Mouse (Mus musculus) small intestine, adult 2 months (tissue): ENCODE data around the gene Hspa5. TPM values are rescaled to one million over a fixed set of nuclear protein-coding genes. Genes with fewer than 3 reads are reported as not detected.
"Not testable (repeated sequence)": the region's sequence is repeated elsewhere in the genome, so short reads cannot be mapped to it uniquely, and the experiment has no call there.

Source experiments
- H3K27ac ChIP-seq: fragments of 200-500 bp; 2 replicates; pipeline ENCODE4 v1.5.1; 2012; ENCODE audit warnings: low read depth, low read length, control low read depth, inconsistent platforms; ENCODE audit not compliant: insufficient read depth
- H3K27me3 ChIP-seq: fragments of 200-500 bp; 2 replicates; pipeline ENCODE4 v1.6.1; 2012; ENCODE audit warnings: mild to moderate bottlenecking, moderate library complexity, low read length, inconsistent platforms; ENCODE audit not compliant: control insufficient read depth, insufficient read depth
- H3K36me3 ChIP-seq: fragments of 200-500 bp; 2 replicates; pipeline ENCODE4 v1.6.1; 2012; ENCODE audit warnings: mild to moderate bottlenecking, low read length, control low read depth, inconsistent platforms; ENCODE audit not compliant: control insufficient read depth, insufficient read depth
- H3K4me1 ChIP-seq: fragments of 200-500 bp; 2 replicates; pipeline ENCODE4 v1.6.1; 2012; ENCODE audit warnings: low read length, inconsistent platforms, mixed read lengths; ENCODE audit not compliant: control insufficient read depth, insufficient read depth, insufficient read length
- H3K4me3 ChIP-seq: fragments of 200-500 bp; 2 replicates; pipeline ENCODE4 v1.5.1; 2012; ENCODE audit warnings: low read depth, mild to moderate bottlenecking, control low read depth, inconsistent platforms, low read length, moderate library complexity
- CTCF ChIP-seq: fragments of 200-500 bp; IDR thresholded peaks from 2 replicates; pipeline ENCODE4 v1.5.1; 2012; ENCODE audit warnings: low read depth, mild to moderate bottlenecking, control low read depth, inconsistent platforms, low read length, moderate library complexity, mixed read lengths; ENCODE audit not compliant: insufficient replicate concordance, insufficient read length; ENCODE audit errors: extremely low read depth
- POLR2A ChIP-seq: fragments of 200-500 bp; IDR thresholded peaks from 2 replicates; pipeline ENCODE4 v1.6.1; 2012; ENCODE audit warnings: low read depth, mild to moderate bottlenecking, control low read depth, inconsistent platforms, low read length, moderate library complexity
- WGBS: fragments of 180-500 bp; shearing (Covaris S2); methylation state at CpG from one replicate; pipeline ENCODE4 v1.1.7; 2018; 5-methylcytosine and 5-hydroxymethylcytosine counted together
- polyA plus RNA-seq: library from polyadenylated mRNA; depleted of rRNA; stranded (reverse); fragments of >200 nt; gene quantifications from 2 replicates; pipeline ENCODE4 v1.2.3, GENCODE M21; 2012

The Hspa5 gene
- polyA plus RNA-seq, 1 experiment, result 340 TPM

- TF ChIP-seq POLR2A (no peak), CTCF (no peak)
- WGBS, result under 1% methylated on average over 14 of the region's 14 CpGs
Measured at GRCm38 (mm10) chr2:34754551-34755358, 17.0 kb upstream of the Hspa5 start, which contains the start of gene Gapvd1. Gapvd1 (minus strand) TSS chr2:34755232.

GRCm38 (mm10) chr2:34757341-34757740 lies 14.4 kb upstream of the Hspa5 start:
- TF ChIP-seq POLR2A (no peak), CTCF (no peak)
- 44% methylated on average over 1 of the region's 1 CpGs for WGBS
- Histone ChIP-seq H3K27ac (no peak overlapping the region), H3K4me1 (no peaks in the 10 kb centered on the region; the same call in 1 of the 2 replicates), H3K4me3 (no peak overlapping the region), H3K36me3 (no peaks in the 10 kb centered on the region), H3K27me3 (no peaks in the 10 kb centered on the region; the same call in 1 of the 2 replicates)

More at GRCm38 (mm10) chr2:34754551-34755358, 17.0 kb upstream of the Hspa5 start, which contains the start of gene Gapvd1:
- H3K27me3 ChIP-seq, result no peaks in the 10 kb centered on the region; the same call in 1 of the 2 replicates
- no peaks in the 10 kb centered on the region; the same call in 1 of the 2 replicates for H3K4me1 ChIP-seq
- H3K27ac ChIP-seq, result peak within 1 kb of the TSS; percentile 90
- H3K36me3 ChIP-seq, result no peaks in the 10 kb centered on the region
- H3K4me3 ChIP-seq, result peak within 1 kb of the TSS; percentile 100

GRCm38 (mm10) chr2:34761272-34761671 lies 10.5 kb upstream of the Hspa5 start:
- WGBS, result 89% methylated on average over 5 of the region's 5 CpGs
- H3K4me3 ChIP-seq, H3K4me1 ChIP-seq, H3K36me3 ChIP-seq, H3K27me3 ChIP-seq, H3K27ac ChIP-seq: not testable (repeated sequence)

DNA sequence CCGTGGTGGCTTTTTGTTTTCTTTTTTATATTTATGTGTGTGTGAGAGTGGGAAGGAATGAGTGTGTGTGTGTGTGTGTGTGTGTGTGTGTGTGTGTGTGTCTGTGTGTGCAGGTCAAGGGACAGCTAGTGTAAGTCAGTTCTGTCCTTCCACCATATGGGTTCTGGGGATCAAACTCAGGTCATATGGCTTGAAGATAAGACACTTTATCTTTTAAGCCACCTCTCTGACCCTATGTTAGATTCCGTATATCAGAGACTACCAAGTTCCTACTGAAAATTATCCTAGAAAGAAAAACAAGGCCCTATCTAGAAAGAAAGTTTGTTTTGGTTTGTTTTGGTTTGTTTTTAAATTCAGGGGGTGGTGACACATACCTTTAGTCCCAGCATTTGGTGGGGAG lies 9.6 kb upstream of the Hspa5 start:
- 87% methylated on average over 2 of the region's 2 CpGs for WGBS
- H3K27ac ChIP-seq, result no peak overlapping the region
- H3K4me1 ChIP-seq, result no peaks in the 10 kb centered on the region
- no peak overlapping the region for H3K4me3 ChIP-seq
- no peaks in the 10 kb centered on the region for H3K27me3 ChIP-seq
- H3K36me3 ChIP-seq, result no peaks in the 10 kb centered on the region
- TF ChIP-seq CTCF (no peak), POLR2A (no peak)

DNA sequence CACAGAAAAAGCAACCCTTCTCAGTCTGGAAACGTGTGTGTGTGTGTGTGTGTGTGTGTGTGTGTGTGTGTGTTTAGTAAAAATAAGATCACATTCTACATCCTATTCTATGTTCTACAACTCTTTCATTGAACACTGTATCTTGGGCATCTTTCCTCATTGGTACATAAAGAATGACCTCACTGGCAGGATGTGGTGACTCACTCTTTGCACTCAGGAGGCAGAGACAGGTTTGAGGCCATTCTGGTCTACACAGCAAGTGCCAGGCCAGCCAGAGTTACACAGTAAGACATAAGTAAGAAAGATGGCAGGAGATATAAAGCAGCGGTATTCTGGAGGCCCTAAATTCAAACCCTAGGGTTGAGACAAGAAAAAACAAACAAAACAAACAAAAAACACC lies 8.9 kb upstream of the Hspa5 start:
- Histone ChIP-seq H3K36me3 (no peaks in the 10 kb centered on the region), H3K27ac (no peak overlapping the region), H3K4me3 (no peak overlapping the region), H3K4me1 (no peaks in the 10 kb centered on the region), H3K27me3 (no peaks in the 10 kb centered on the region)
- no peak for TF ChIP-seq CTCF
- no peak for TF ChIP-seq POLR2A
- 53% methylated on average over 2 of the region's 2 CpGs for WGBS

DNA sequence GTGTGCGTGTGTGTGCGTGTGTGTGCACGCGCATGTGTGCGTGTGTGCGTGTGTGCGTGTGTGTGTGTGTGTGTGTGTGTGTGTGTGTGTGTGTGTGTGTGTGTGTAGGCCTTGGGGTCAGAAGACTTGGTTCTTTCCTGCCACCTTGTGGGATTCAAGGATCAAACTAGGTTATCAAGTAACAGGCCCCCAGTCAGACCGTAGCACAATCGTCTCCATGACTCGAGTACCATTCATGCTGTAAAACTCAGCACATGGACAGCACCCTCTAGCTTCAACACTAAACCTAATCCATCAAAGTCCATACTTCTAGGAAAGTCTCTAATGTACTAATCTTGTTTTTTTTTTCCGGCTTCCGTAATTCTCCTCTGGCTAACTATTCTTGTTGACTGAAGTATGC lies 7.0 kb upstream of the Hspa5 start:
- Histone ChIP-seq H3K36me3 (no peaks in the 10 kb centered on the region), H3K27me3 (no peaks in the 10 kb centered on the region), H3K4me1 (no peaks in the 10 kb centered on the region), H3K27ac (no peak overlapping the region), H3K4me3 (no peak overlapping the region)
- 67% methylated on average over 12 of the region's 12 CpGs for WGBS
- TF ChIP-seq CTCF, result no peak
- no peak for TF ChIP-seq POLR2A

DNA sequence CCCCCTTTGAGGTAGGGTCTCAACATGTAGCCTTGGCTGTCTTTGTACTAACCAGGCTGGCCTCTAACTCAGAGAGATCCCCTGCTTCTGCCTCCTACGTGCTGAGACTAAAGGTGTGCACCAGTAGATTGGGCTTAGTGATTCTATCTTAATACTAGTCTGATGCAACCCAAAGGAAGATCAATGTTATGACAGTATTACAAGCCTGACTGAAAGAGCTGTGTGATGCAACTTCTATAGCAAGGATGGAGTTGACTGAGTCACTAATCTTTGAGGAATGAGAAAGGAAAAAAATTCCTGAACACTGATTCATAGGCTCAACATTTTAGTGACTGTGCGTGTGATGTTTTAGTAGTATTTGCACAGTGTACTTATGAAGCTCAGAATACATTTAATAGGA lies 1.7 kb upstream of the Hspa5 start:
- H3K27me3 ChIP-seq, result no peaks in the 10 kb centered on the region
- no peak overlapping the region for H3K27ac ChIP-seq
- H3K4me1 ChIP-seq, result peaks cover 11% of the 10 kb centered on the region; the same call in 1 of the 2 replicates
- H3K36me3 ChIP-seq, result peaks cover 19% of the 10 kb centered on the region
- H3K4me3 ChIP-seq, result no peak overlapping the region
- 93% methylated on average over 2 of the region's 2 CpGs for WGBS
- TF ChIP-seq CTCF (no peak), POLR2A (no peak)
